Comparison of ENCODE assay signal across 8 mouse cellular contexts in genomic region chr9:48986616-48987141, GRCm38 (mm10). TPM values are rescaled to one million over a fixed set of nuclear protein-coding genes. Genes with fewer than 3 reads are reported as not detected.
DNase-seq lines count a peak whose midpoint lies in the region; ATAC-seq lines count a peak whose summit lies in the region.

No protein-coding gene starts in this region.

- H3K4me2 ChIP-seq in lung, embryonic 16.5 days (ENCODE audit: low read depth, low read length) = peak overlapping the region; percentile 78
- peak overlapping the region; percentile 8; the same call in 1 of the 2 replicates for H3K4me2 ChIP-seq in embryonic facial prominence, embryonic 15.5 days (replicated peaks)
- peak overlapping the region; percentile 71 for H3K4me2 ChIP-seq in midbrain, embryonic 12.5 days (replicated peaks)

- peaks cover 5% of the 10 kb centered on the region for H3K4me1 ChIP-seq in lung, embryonic 16.5 days (replicated peaks; ENCODE audit: control insufficient read depth, insufficient read depth, low read length)
- H3K4me1 ChIP-seq in embryonic facial prominence, embryonic 15.5 days = peaks cover 17% of the 10 kb centered on the region
- H3K4me1 ChIP-seq in midbrain, embryonic 12.5 days = peaks cover 44% of the 10 kb centered on the region

- ATAC-seq in lung, embryonic 16.5 days (ENCODE audit: low read depth) = no peak
- no peak for ATAC-seq in embryonic facial prominence, embryonic 15.5 days (ENCODE audit: insufficient number of reproducible peaks, low FRiP score, low TSS enrichment, low read depth)
- no peak for ATAC-seq in midbrain, embryonic 12.5 days (ENCODE audit: low FRiP score, low read depth)
- ATAC-seq in erythroid progenitor cell, adult 5-6 weeks (replicated peaks; ENCODE audit: low FRiP score, poor library complexity, severe bottlenecking) = no peak
- ATAC-seq in megakaryocyte, adult 5-6 weeks (ENCODE audit: poor library complexity, severe bottlenecking) = no peak

- peak overlapping the region; percentile 10; the same call in 1 of the 2 replicates for H3K4me3 ChIP-seq in lung, embryonic 16.5 days (ENCODE audit: low read length)
- no peak overlapping the region for H3K4me3 ChIP-seq in embryonic facial prominence, embryonic 15.5 days (replicated peaks)
- H3K4me3 ChIP-seq in midbrain, embryonic 12.5 days = peak overlapping the region; percentile 83

- no peaks in the 10 kb centered on the region for H3K9me3 ChIP-seq in lung, embryonic 16.5 days (ENCODE audit: control insufficient read depth, low read length)
- no peaks in the 10 kb centered on the region for H3K9me3 ChIP-seq in embryonic facial prominence, embryonic 15.5 days (replicated peaks)
- H3K9me3 ChIP-seq in midbrain, embryonic 12.5 days = no peaks in the 10 kb centered on the region

- H3K27me3 ChIP-seq in lung, embryonic 16.5 days (ENCODE audit: control insufficient read depth, insufficient read depth, low read depth, low read length) = no peaks in the 10 kb centered on the region
- no peaks in the 10 kb centered on the region for H3K27me3 ChIP-seq in embryonic facial prominence, embryonic 15.5 days
- H3K27me3 ChIP-seq in midbrain, embryonic 12.5 days = no peaks in the 10 kb centered on the region

- no peaks in the 10 kb centered on the region for H3K36me3 ChIP-seq in lung, embryonic 16.5 days (ENCODE audit: control insufficient read depth, insufficient read depth, low read length)
- peaks cover 6% of the 10 kb centered on the region; the same call in 1 of the 2 replicates for H3K36me3 ChIP-seq in embryonic facial prominence, embryonic 15.5 days
- 0 out of 2 replicates have a peak, but pooled peaks cover 7% of the 10 kb centered on the region for H3K36me3 ChIP-seq in midbrain, embryonic 12.5 days

- 26% methylated on average over 7 of the region's 7 CpGs for WGBS in lung, embryonic 16.5 days
- WGBS in embryonic facial prominence, embryonic 15.5 days = 32% methylated on average over 7 of the region's 7 CpGs
- WGBS in midbrain, embryonic 12.5 days = 11% methylated on average over 7 of the region's 7 CpGs

- intact Hi-C loops in heart, postnatal 14 days (cut with DNase I) = no loop called here

- no peak overlapping the region for H3K27ac ChIP-seq in lung, embryonic 16.5 days (ENCODE audit: low read length)
- H3K27ac ChIP-seq in embryonic facial prominence, embryonic 15.5 days (replicated peaks) = no peak overlapping the region
- no peak overlapping the region for H3K27ac ChIP-seq in midbrain, embryonic 12.5 days (replicated peaks)

- no peak for DNase-seq in lung, postnatal 10 days
- peak; percentile 33 to 63 for DNase-seq in heart, postnatal 14 days
- no peak for DNase-seq in lung, postnatal 14 days

- 0 out of 2 replicates have a peak overlapping the region, but pooled peaks have one; percentile 34 for H3K9ac ChIP-seq in lung, embryonic 16.5 days (ENCODE audit: low read length)
- H3K9ac ChIP-seq in embryonic facial prominence, embryonic 15.5 days = no peak overlapping the region
- no peak overlapping the region; the same call in 1 of the 2 replicates for H3K9ac ChIP-seq in midbrain, embryonic 12.5 days (replicated peaks)

RNA-seq across cellular contexts. Expression of gene Usp28, which starts 1.5 kb away (rescaled TPM):
- polyA plus RNA-seq in lung, embryonic 16.5 days (2015; fragmentation: Nextera tagmentation; extraction: Ambion mirVana) = 28.3 and 31.6 TPM in 2 replicates
- polyA plus RNA-seq in embryonic facial prominence, embryonic 15.5 days (2015; fragmentation: Nextera tagmentation; extraction: Ambion mirVana) = 29.7 and 33.0 TPM in 2 replicates
- 100 to 1,000 TPM; 140 to 145 TPM for total RNA-seq in heart, postnatal 14 days (2021)
- 46.3 and 53.9 TPM in 2 replicates for polyA plus RNA-seq in midbrain, embryonic 12.5 days (2016; fragmentation: Nextera tagmentation; extraction: Ambion mirVana)
- 1.8 and 11.3 TPM in 2 replicates for total RNA-seq in erythroid progenitor cell, adult 5-6 weeks (2015; ENCODE audit: low replicate concordance)
- 0.76 and 0.90 TPM in 2 replicates for total RNA-seq in erythroid progenitor cell, adult 5-6 weeks (2017; ENCODE audit: low replicate concordance)
- 5.9 and 12.6 TPM in 2 replicates for total RNA-seq in megakaryocyte, adult 5-6 weeks (2015)
- 6.2 and 10.8 TPM in 2 replicates for total RNA-seq in megakaryocyte, adult 5-6 weeks (2017)

RNA-seq across cellular contexts. Expression of gene Htr3b, which starts 21.9 kb away (rescaled TPM):
- polyA plus RNA-seq in lung, embryonic 16.5 days (2015; fragmentation: Nextera tagmentation; extraction: Ambion mirVana) = 0.20 and 0.39 TPM in 2 replicates
- polyA plus RNA-seq in embryonic facial prominence, embryonic 15.5 days (2015; fragmentation: Nextera tagmentation; extraction: Ambion mirVana) = 0.11 and 0.25 TPM in 2 replicates
- not detected for total RNA-seq in heart, postnatal 14 days (2021)
- not detected in 2 replicates for polyA plus RNA-seq in midbrain, embryonic 12.5 days (2016; fragmentation: Nextera tagmentation; extraction: Ambion mirVana)
- not detected in 2 replicates for total RNA-seq in erythroid progenitor cell, adult 5-6 weeks (2015; ENCODE audit: low replicate concordance)
- total RNA-seq in erythroid progenitor cell, adult 5-6 weeks (2017; ENCODE audit: low replicate concordance) = not detected in 2 replicates
- total RNA-seq in megakaryocyte, adult 5-6 weeks (2015) = not detected in 2 replicates
- total RNA-seq in megakaryocyte, adult 5-6 weeks (2017) = not detected in 2 replicates

Comparison
In these comparisons a context has a peak if more than half of its experiments do, and no peak if none do; other contexts are left out.
1. H3K4me2 ChIP-seq: peak in every context shown above with its lines; median percentile 78 in lung, embryonic 16.5 days; 71 in midbrain, embryonic 12.5 days; 8 in embryonic facial prominence, embryonic 15.5 days.
2. DNase-seq: peak in heart, postnatal 14 days (2 of 2); none in lung, postnatal 10 days (single experiment) and lung, postnatal 14 days (single experiment).
3. RNA of gene Usp28, which starts 1.5 kb away (total RNA-seq): 140 to 145 TPM in heart, postnatal 14 days; 0.76 to 11.3 TPM in erythroid progenitor cell, adult 5-6 weeks and 5.9 to 12.6 TPM in megakaryocyte, adult 5-6 weeks; every median in the first group is over 10 times any median in the second.